Mouse (Mus musculus) liver, embryonic 16.5 days (tissue): ENCODE measurements around the gene Grik1. TPM values are rescaled to one million over a fixed set of nuclear protein-coding genes. Genes with fewer than 3 reads are reported as not detected.

Source experiments
- ATAC-seq: fragments of 200-750 bp; cut with Nextera tagmentation; 2 replicates; pipeline ENCODE4 v1.8.0; 2017; ENCODE audit warnings: low read depth, mild to moderate bottlenecking, moderate number of reproducible peaks, moderate library complexity
- H3K27ac ChIP-seq: fragments of 300-500 bp; sonication (generic); 2 replicates; pipeline ENCODE4 v1.5.1; 2014; ENCODE audit warnings: mild to moderate bottlenecking, low read length
- H3K27me3 ChIP-seq: fragments of 300-500 bp; sonication (generic); 2 replicates; pipeline ENCODE4 v1.6.1; 2014; ENCODE audit warnings: low read depth, low read length, mixed read lengths; ENCODE audit not compliant: control insufficient read depth, insufficient read depth
- H3K36me3 ChIP-seq: fragments of 300-500 bp; sonication (generic); 2 replicates; pipeline ENCODE4 v1.6.1; 2014; ENCODE audit warnings: mild to moderate bottlenecking; ENCODE audit not compliant: control insufficient read depth, insufficient read depth
- H3K4me1 ChIP-seq: fragments of 300-500 bp; sonication (generic); 2 replicates; pipeline ENCODE4 v1.6.1; 2014; ENCODE audit warnings: low read depth, low read length, mixed read lengths; ENCODE audit not compliant: control insufficient read depth
- H3K4me2 ChIP-seq: fragments of 300-500 bp; sonication (generic); 2 replicates; pipeline ENCODE4 v1.6.1; 2014; ENCODE audit warnings: low read depth, low read length, mixed read lengths
- H3K4me3 ChIP-seq: fragments of 300-500 bp; sonication (generic); 2 replicates; pipeline ENCODE4 v1.5.1; 2014; ENCODE audit warnings: low read depth, mild to moderate bottlenecking, low read length
- H3K9ac ChIP-seq: fragments of 300-500 bp; sonication (generic); 2 replicates; pipeline ENCODE4 v1.6.1; 2014; ENCODE audit warnings: low read depth, low read length
- H3K9me3 ChIP-seq: fragments of 300-500 bp; sonication (generic); replicated peaks from 2 replicates; pipeline ENCODE4 v1.6.1; 2016; ENCODE audit warnings: low read length; ENCODE audit not compliant: control insufficient read depth
- WGBS: fragments of 180-500 bp; shearing (Covaris S2); extraction: QIAGEN DNeasy Blood & Tissue Kit; methylation state at CpG from one replicate; pipeline ENCODE4 v1.1.7; 2014; ENCODE audit not compliant: insufficient replicate concordance; 5-methylcytosine and 5-hydroxymethylcytosine counted together
- polyA plus RNA-seq: library from polyadenylated mRNA; unstranded; fragments of >200 nt; fragmentation: Nextera tagmentation; extraction: Ambion mirVana; gene quantifications from 2 replicates; pipeline ENCODE4 v1.2.1, GENCODE M21; 2015

Gene Grik1
- polyA plus RNA-seq, 1 experiment from 2014 or later, result not detected

DNA sequence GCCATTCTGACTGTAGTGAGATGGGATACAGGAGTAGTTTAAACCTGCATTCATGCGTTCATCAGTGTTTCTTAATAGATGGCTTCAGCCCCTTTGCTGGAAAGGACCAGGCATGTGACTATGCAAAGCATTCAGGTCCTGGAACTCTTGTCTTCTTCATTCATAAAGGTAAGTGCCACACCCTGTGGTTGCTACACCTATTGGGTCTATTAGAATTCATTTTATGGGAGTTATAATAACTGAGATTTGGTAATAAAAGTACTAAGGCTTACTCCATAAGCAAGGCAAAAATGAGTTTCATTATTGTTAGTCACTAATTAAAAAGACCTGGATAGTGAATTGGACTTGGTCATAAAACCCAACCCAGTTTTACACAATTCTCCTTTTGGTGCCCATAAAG is 355.4 kb downstream of the Grik1 start:
- no peaks in the 10 kb centered on the region for H3K4me1 ChIP-seq
- H3K27ac ChIP-seq, result no peak overlapping the region
- no peak overlapping the region for H3K4me3 ChIP-seq
- H3K36me3 ChIP-seq, result no peaks in the 10 kb centered on the region
- H3K9ac ChIP-seq, result no peak overlapping the region
- no peak for ATAC-seq
- no peak overlapping the region for H3K4me2 ChIP-seq
- H3K9me3 ChIP-seq, result no peaks in the 10 kb centered on the region
- no peaks in the 10 kb centered on the region for H3K27me3 ChIP-seq
- WGBS, result 47% methylated on average over 1 of the region's 1 CpGs

DNA sequence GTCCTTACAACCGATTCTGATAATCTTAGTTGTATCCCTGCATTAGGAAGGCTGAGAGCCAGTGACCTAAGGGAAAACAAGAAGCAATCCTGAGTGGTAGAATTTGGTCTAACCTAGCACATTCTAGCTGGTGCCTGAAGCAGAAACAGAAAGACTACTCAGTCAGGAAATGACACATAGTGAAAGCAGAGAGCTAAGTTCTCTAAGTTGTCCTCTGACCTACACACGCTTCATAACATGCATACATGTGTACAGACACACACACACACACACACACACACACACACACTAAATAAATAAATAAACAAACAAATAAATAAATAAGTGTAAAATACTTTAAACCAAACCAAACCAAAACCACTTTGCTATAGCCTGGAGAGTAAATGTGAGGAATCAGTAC is 358.7 kb downstream of the Grik1 start:
- Histone ChIP-seq H3K9me3 (no peaks in the 10 kb centered on the region), H3K27me3 (no peaks in the 10 kb centered on the region), H3K9ac (no peak overlapping the region), H3K4me2 (no peak overlapping the region), H3K27ac (no peak overlapping the region), H3K4me3 (no peak overlapping the region), H3K36me3 (no peaks in the 10 kb centered on the region), H3K4me1 (no peaks in the 10 kb centered on the region)
- ATAC-seq, result no peak
- 58% methylated on average over 2 of the region's 2 CpGs for WGBS

DNA sequence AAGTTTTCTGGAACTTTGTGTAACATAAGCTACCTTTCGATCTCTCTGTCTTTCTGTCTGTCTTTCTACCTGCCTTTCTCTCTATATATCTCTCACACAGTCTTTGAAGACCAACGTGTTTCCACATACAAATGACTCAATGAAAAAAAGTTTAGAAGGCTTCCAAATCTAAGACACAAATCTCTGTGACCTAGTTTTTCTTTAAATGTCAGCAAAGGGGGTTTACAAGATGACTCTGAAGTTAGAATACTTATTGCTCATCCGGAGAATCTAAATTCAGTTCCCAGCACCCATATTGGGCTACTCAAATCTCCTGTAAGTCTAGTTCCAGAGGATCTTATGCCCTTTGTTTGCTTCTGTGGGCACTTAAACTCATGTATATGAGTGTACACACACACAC is 359.5 kb downstream of the Grik1 start:
- WGBS, result 60% methylated on average over 3 of the region's 3 CpGs
- H3K4me1 ChIP-seq, result no peaks in the 10 kb centered on the region
- no peak overlapping the region for H3K9ac ChIP-seq
- no peak overlapping the region for H3K4me3 ChIP-seq
- ATAC-seq, result no peak
- H3K36me3 ChIP-seq, result no peaks in the 10 kb centered on the region
- H3K27me3 ChIP-seq, result no peaks in the 10 kb centered on the region
- no peaks in the 10 kb centered on the region for H3K9me3 ChIP-seq
- no peak overlapping the region for H3K4me2 ChIP-seq
- H3K27ac ChIP-seq, result no peak overlapping the region

DNA sequence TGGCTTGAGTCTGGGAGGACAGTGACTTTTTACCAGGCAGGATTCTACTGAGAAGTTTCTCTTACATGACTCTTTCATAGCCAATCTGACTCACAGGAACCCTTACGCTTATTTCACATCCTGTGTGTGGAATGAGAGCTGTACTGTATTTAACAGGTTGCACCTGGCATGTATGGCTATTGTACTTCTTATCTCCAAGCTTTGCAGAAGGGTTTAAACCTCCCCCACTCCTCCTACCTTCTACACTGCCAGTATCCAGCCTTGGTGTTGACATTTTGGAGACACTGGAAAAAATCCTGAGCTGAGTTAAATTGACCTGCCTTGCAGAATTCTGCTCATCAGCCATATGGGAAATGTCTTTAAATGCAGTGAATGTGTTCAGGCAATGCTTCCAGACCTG is 361.4 kb downstream of the Grik1 start:
- Histone ChIP-seq H3K9ac (no peak overlapping the region), H3K36me3 (no peaks in the 10 kb centered on the region), H3K4me3 (no peak overlapping the region), H3K4me1 (no peaks in the 10 kb centered on the region), H3K9me3 (no peaks in the 10 kb centered on the region), H3K4me2 (no peak overlapping the region), H3K27ac (no peak overlapping the region), H3K27me3 (no peaks in the 10 kb centered on the region)
- WGBS, result 36% methylated on average over 1 of the region's 1 CpGs
- ATAC-seq, result no peak

- H3K27ac ChIP-seq, result no peak overlapping the region
- H3K4me1 ChIP-seq, result no peaks in the 10 kb centered on the region
- no peak overlapping the region for H3K4me3 ChIP-seq
- ATAC-seq, result no peak
- WGBS, result 56% methylated on average over 4 of the region's 4 CpGs
- H3K9ac ChIP-seq, result no peak overlapping the region
- no peak overlapping the region for H3K4me2 ChIP-seq
- H3K36me3 ChIP-seq, result no peaks in the 10 kb centered on the region
- no peaks in the 10 kb centered on the region for H3K9me3 ChIP-seq
- no peaks in the 10 kb centered on the region for H3K27me3 ChIP-seq
Measured at GRCm38 (mm10) chr16:87917897-87918296, 372.2 kb downstream of the Grik1 start.

- no peaks in the 10 kb centered on the region for H3K9me3 ChIP-seq
- H3K4me3 ChIP-seq, result no peak overlapping the region
- no peak overlapping the region for H3K27ac ChIP-seq
- no peaks in the 10 kb centered on the region for H3K27me3 ChIP-seq
- no peaks in the 10 kb centered on the region for H3K36me3 ChIP-seq
- 50% methylated on average over 1 of the region's 1 CpGs for whole genome bisulfite sequencing
- H3K4me1 ChIP-seq, result no peaks in the 10 kb centered on the region
- H3K9ac ChIP-seq, result no peak overlapping the region
- ATAC-seq, result no peak
- H3K4me2 ChIP-seq, result no peak overlapping the region
Measured at GRCm38 (mm10) chr16:87917157-87917546, 372.9 kb downstream of the Grik1 start.

DNA sequence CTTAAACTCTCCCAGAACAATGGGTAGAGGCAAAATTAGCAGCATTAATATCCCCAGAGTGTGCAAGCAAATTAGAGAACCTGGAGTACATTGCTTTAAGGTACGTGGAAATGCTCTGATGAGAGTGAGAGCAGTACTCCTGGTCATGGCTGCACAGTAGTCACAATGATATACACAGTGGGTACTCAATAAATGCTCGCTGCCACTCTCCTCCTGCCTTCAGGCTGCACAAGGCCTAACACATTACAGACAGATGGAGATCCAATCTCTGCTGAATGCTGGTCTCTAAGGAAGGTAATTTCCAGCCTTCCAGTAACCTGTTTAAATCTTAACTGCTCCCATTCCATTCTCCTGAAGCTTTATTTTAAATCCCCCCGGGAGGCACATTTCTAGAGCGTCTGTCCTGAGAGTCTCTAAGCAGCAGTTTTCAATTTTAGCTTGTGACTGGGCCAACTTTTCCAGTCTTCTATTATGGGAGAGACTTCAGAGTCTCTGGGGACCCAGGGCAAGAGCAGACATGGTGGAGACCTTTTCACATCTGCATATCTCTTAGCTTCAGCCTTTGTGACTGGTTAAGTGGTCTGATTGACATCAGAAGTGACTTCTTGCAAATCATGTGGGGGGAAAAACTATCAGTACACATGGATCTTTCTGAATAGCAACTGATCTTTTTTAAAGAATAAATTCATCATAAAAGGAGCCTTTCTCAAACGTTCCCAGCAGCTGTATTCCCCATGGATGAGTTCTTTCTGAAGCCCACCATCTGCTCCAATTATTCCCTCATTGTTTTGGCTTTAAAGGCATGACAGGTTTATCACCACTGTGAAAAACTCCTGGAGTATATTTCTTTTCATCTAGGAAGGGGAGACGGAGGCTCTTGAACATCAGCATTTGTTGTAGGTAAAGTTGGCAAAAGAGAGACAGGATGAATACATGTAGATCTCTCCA is 373.6 kb downstream of the Grik1 start:
- Histone ChIP-seq H3K9ac (no peak overlapping the region), H3K4me2 (no peak overlapping the region), H3K27ac (no peak overlapping the region), H3K9me3 (no peaks in the 10 kb centered on the region), H3K4me3 (no peak overlapping the region), H3K27me3 (no peaks in the 10 kb centered on the region), H3K4me1 (no peaks in the 10 kb centered on the region), H3K36me3 (no peaks in the 10 kb centered on the region)
- ATAC-seq, result no peak
- 41% methylated on average over 6 of the region's 6 CpGs for WGBS

- WGBS, result 42% methylated on average over 4 of the region's 4 CpGs
- H3K36me3 ChIP-seq, result no peaks in the 10 kb centered on the region
- H3K4me2 ChIP-seq, result no peak overlapping the region
- H3K9ac ChIP-seq, result no peak overlapping the region
- H3K27ac ChIP-seq, result no peak overlapping the region
- no peaks in the 10 kb centered on the region for H3K27me3 ChIP-seq
- H3K4me3 ChIP-seq, result no peak overlapping the region
- no peak for ATAC-seq
- no peaks in the 10 kb centered on the region for H3K9me3 ChIP-seq
- H3K4me1 ChIP-seq, result no peaks in the 10 kb centered on the region
Measured at GRCm38 (mm10) chr16:87915156-87915555, 374.9 kb downstream of the Grik1 start.

DNA sequence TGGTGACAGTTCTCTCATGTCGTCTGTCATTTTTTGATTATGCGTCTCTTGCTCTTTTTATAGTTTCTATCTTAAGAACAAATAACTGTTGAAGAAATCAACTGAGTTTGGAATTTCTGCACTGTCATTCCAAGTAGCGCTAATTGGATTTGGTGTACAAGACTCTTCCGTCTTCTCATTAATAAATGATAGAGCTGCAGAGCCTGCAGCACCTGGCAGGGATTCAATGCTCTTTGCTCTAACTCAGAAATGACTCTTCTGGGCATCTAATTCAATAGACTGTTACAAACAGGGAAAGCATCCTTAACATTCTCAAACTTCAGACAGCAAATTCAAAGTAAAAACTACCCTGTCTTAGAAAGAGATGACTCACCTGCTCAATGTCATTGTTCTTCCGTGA is 376.3 kb downstream of the Grik1 start:
- Histone ChIP-seq H3K4me2 (no peak overlapping the region), H3K9ac (no peak overlapping the region), H3K27me3 (no peaks in the 10 kb centered on the region), H3K27ac (no peak overlapping the region), H3K36me3 (no peaks in the 10 kb centered on the region), H3K9me3 (no peaks in the 10 kb centered on the region), H3K4me3 (no peak overlapping the region), H3K4me1 (no peaks in the 10 kb centered on the region)
- ATAC-seq, result no peak
- 71% methylated on average over 5 of the region's 5 CpGs for WGBS
